Mouse (Mus musculus): ENCODE data around the gene Ddx52.

DNA sequence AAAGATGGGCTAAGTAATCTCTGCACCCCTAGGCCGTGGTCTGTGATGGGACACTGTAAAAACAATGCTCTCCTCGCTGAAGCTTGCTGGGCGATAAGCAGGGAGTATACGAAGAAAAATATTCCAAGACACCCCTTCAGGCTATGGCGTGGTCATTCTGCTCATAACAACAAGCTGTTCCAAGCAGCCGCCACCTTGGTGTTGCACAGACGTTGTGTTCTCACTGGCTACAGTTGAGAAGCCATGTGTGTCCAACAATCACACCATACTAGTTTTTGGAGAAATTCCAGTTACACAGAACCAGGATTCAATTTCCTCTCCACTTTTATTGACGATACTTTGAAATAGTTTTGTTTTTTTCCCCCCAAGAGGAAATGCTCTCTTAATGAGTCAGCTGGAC is 3.3 kb upstream of the Ddx52 start:
- TF ChIP-seq POLR2A (IDR thresholded peaks at IDR 0.05; ENCODE audit: borderline replicate concordance, control insufficient read depth, low read depth, low read length), result no peak
- no peak for TF ChIP-seq CTCF (IDR thresholded peaks at IDR 0.05; ENCODE audit: control insufficient read depth, insufficient read depth, low read length)

All from bone marrow, adult 2 months (tissue).